Mouse (Mus musculus): ENCODE results near the gene 1700013G24Rik. TPM values are rescaled to one million over a fixed set of nuclear protein-coding genes. Genes with fewer than 3 reads are reported as not detected.

The 1700013G24Rik gene
- polyA plus RNA-seq, 2 experiments, result not detected

DNA sequence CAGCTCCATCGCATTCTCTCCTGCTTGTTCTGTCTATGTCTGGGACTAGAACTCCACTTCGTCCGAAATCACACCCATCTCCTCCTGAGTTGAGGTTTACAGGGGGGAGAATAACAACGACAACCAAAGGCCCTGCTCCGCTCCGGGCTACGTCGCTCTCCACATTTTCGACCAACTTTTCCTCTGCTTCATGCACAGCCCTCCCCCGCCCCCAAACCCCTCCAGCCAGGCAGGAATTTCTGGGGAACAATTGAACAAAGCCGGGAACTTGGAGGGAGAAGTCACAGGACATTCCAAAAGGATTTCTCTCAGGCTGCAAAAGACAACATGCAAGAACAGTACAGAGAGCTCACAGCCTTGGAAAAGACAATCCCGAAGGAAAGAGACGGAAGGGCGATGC lies 7.6 kb downstream of the 1700013G24Rik start:
- Histone ChIP-seq H3K4me2 (ENCODE audit: low read depth) (no peak overlapping the region), H3K9me3 (ENCODE audit: control insufficient read depth, low read length) (no peaks in the 10 kb centered on the region), H3K4me3 (ENCODE audit: insufficient read depth in 1 of 2, low read depth in 2 of 2, low read length in 2 of 2) (no peak overlapping the region), H3K27me3 (ENCODE audit: control insufficient read depth, insufficient read depth, low read length) (no peaks in the 10 kb centered on the region), H3K36me3 (replicated peaks; ENCODE audit: control insufficient read depth, insufficient read depth, low read depth) (no peaks in the 10 kb centered on the region), H3K4me1 (replicated peaks; ENCODE audit: control insufficient read depth in 2 of 2, insufficient read depth in 2 of 2, low read length in 1 of 2) (peaks cover 8 to 14% of the 10 kb centered on the region in 2 experiments), H3K9ac (replicated peaks) (no peak overlapping the region), H3K27ac (no peak overlapping the region)
- DNase-seq (ENCODE audit: low read depth in 3 of 3, low spot score in 3 of 3) (no peak), ATAC-seq (ENCODE audit: insufficient read depth) (no peak)
- TF ChIP-seq EP300 (IDR thresholded peaks at IDR 0.05; ENCODE audit: low read depth), result no peak
- TF ChIP-seq CTCF (IDR thresholded peaks at IDR 0.05; ENCODE audit: low read depth), result no peak
- WGBS (ENCODE audit: insufficient replicate concordance), result 66% methylated on average over 13 of the region's 14 CpGs

DNA sequence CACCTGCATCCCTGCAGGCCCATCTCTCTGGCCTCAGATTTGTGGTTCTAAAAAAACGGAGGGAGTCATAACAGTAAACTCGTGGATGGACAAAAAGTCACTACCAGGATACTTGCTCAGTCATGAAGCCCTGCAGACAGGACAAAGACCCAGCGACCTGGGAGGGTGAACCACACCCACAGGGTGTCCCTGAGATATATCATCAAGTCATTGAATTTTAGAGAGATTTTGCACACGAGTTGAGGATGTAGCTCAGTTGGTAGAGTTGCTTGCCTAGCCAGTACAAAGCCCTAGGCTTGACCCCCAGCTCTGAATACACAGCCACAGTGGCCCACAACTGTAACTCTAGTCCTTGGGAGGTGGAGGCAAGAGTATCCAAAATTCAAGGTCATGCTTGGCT lies 8.1 kb downstream of the 1700013G24Rik start:
- Histone ChIP-seq H3K9ac (replicated peaks) (no peak overlapping the region), H3K36me3 (replicated peaks; ENCODE audit: control insufficient read depth, insufficient read depth, low read depth) (no peaks in the 10 kb centered on the region), H3K27ac (no peak overlapping the region), H3K4me2 (ENCODE audit: low read depth) (no peak overlapping the region), H3K27me3 (ENCODE audit: control insufficient read depth, insufficient read depth, low read length) (no peaks in the 10 kb centered on the region), H3K9me3 (ENCODE audit: control insufficient read depth, low read length) (no peaks in the 10 kb centered on the region), H3K4me3 (ENCODE audit: insufficient read depth in 1 of 2, low read depth in 2 of 2, low read length in 2 of 2) (no peak overlapping the region), H3K4me1 (replicated peaks; ENCODE audit: control insufficient read depth in 2 of 2, insufficient read depth in 2 of 2, low read length in 1 of 2) (peaks cover 8 to 14% of the 10 kb centered on the region in 2 experiments)
- no peak for ATAC-seq (ENCODE audit: insufficient read depth)
- no peak for DNase-seq (ENCODE audit: low read depth in 3 of 3, low spot score in 3 of 3)
- WGBS (ENCODE audit: insufficient replicate concordance), result 35% methylated on average over 4 of the region's 4 CpGs
- TF ChIP-seq CTCF (IDR thresholded peaks at IDR 0.05; ENCODE audit: low read depth) (no peak), EP300 (IDR thresholded peaks at IDR 0.05; ENCODE audit: low read depth) (no peak)

- Histone ChIP-seq H3K4me3 (ENCODE audit: insufficient read depth in 1 of 2, low read depth in 2 of 2, low read length in 2 of 2) (no peak overlapping the region), H3K27me3 (ENCODE audit: control insufficient read depth, insufficient read depth, low read length) (no peaks in the 10 kb centered on the region), H3K27ac (no peak overlapping the region), H3K4me2 (ENCODE audit: low read depth) (no peak overlapping the region), H3K4me1 (replicated peaks; ENCODE audit: control insufficient read depth in 2 of 2, insufficient read depth in 2 of 2, low read length in 1 of 2) (peaks cover 3 to 7% of the 10 kb centered on the region in 2 experiments), H3K9ac (replicated peaks) (no peak overlapping the region), H3K9me3 (ENCODE audit: control insufficient read depth, low read length) (no peaks in the 10 kb centered on the region), H3K36me3 (replicated peaks; ENCODE audit: control insufficient read depth, insufficient read depth, low read depth) (no peaks in the 10 kb centered on the region)
- WGBS (ENCODE audit: insufficient replicate concordance), result 63% methylated on average over 16 of the region's 16 CpGs
- no peak for ATAC-seq (ENCODE audit: insufficient read depth)
- no peak for TF ChIP-seq CTCF (IDR thresholded peaks at IDR 0.05; ENCODE audit: low read depth)
- no peak for TF ChIP-seq EP300 (IDR thresholded peaks at IDR 0.05; ENCODE audit: low read depth)
- DNase-seq (ENCODE audit: low read depth in 3 of 3, low spot score in 3 of 3), result no peak
Observed at GRCm38 (mm10) chr4:137461981-137462690, 9.1 kb downstream of the 1700013G24Rik start.

DNA sequence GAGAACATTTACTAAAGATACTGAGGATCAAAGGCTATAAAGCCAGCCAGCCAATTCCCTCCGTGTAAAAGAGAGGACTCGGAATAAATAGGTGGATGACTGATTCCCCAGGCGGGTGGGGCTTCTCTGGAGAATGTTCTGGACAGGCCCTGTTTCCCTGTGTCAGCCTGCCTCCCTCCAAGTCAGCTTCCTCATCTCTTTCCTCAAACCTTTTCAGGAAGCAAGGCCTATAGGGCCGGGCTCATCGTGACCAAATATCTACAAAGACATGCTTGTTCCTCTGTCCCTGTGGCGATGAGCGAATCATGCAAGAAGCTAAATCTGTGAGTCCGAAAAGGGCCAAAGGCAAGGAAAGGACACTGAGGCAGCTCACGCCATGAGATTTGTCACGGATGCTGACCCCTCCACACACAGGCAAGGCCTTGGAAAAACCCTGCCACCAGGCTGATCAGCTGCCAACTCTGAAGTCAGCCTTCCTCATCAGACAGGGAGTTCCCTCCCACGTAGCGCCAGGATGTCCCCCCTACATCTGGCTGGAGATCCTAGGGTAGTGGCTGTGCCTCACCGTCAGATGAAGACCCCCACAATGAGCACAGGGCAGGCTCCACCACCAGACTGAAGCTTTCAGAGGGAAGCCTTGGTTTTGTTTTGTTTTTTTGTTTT lies 12.2 kb downstream of the 1700013G24Rik start:
- peaks cover 0 to 6% of the 10 kb centered on the region in 2 experiments for H3K4me1 ChIP-seq (replicated peaks; ENCODE audit: control insufficient read depth in 2 of 2, insufficient read depth in 2 of 2, low read length in 1 of 2)
- H3K9ac ChIP-seq (replicated peaks), result no peak overlapping the region
- 62% methylated on average over 13 of the region's 13 CpGs for WGBS (ENCODE audit: insufficient replicate concordance)

GRCm38 (mm10) chr4:137466991-137467390 lies 13.9 kb downstream of the 1700013G24Rik start:
- no peak for ATAC-seq (ENCODE audit: insufficient read depth)
- Histone ChIP-seq H3K27me3 (ENCODE audit: control insufficient read depth, insufficient read depth, low read length) (no peaks in the 10 kb centered on the region), H3K27ac (no peak overlapping the region), H3K4me1 (replicated peaks; ENCODE audit: control insufficient read depth in 2 of 2, insufficient read depth in 2 of 2, low read length in 1 of 2) (peaks cover 0 to 6% of the 10 kb centered on the region in 2 experiments), H3K9me3 (ENCODE audit: control insufficient read depth, low read length) (no peaks in the 10 kb centered on the region), H3K4me3 (ENCODE audit: insufficient read depth in 1 of 2, low read depth in 2 of 2, low read length in 2 of 2) (no peak overlapping the region), H3K36me3 (replicated peaks; ENCODE audit: control insufficient read depth, insufficient read depth, low read depth) (no peaks in the 10 kb centered on the region), H3K4me2 (ENCODE audit: low read depth) (no peak overlapping the region), H3K9ac (replicated peaks) (no peak overlapping the region)
- WGBS (ENCODE audit: insufficient replicate concordance), result 56% methylated on average over 4 of the region's 4 CpGs
- DNase-seq (ENCODE audit: low read depth in 3 of 3, low spot score in 3 of 3), result no peak
- TF ChIP-seq EP300 (IDR thresholded peaks at IDR 0.05; ENCODE audit: low read depth) (no peak), CTCF (IDR thresholded peaks at IDR 0.05; ENCODE audit: low read depth) (no peak)

More for the DNA sequence above, 12.2 kb downstream of the 1700013G24Rik start:
- ATAC-seq (ENCODE audit: insufficient read depth) (no peak), DNase-seq (ENCODE audit: low read depth in 3 of 3, low spot score in 3 of 3) (no peak)
- no peaks in the 10 kb centered on the region for H3K27me3 ChIP-seq (ENCODE audit: control insufficient read depth, insufficient read depth, low read length)
- H3K9me3 ChIP-seq (ENCODE audit: control insufficient read depth, low read length), result no peaks in the 10 kb centered on the region
- TF ChIP-seq CTCF (IDR thresholded peaks at IDR 0.05; ENCODE audit: low read depth), result no peak
- no peak for TF ChIP-seq EP300 (IDR thresholded peaks at IDR 0.05; ENCODE audit: low read depth)
- no peak overlapping the region for H3K27ac ChIP-seq
- no peak overlapping the region for H3K4me3 ChIP-seq (ENCODE audit: insufficient read depth in 1 of 2, low read depth in 2 of 2, low read length in 2 of 2)
- no peak overlapping the region for H3K4me2 ChIP-seq (ENCODE audit: low read depth)
- H3K36me3 ChIP-seq (replicated peaks; ENCODE audit: control insufficient read depth, insufficient read depth, low read depth), result no peaks in the 10 kb centered on the region
